Mouse (Mus musculus) cerebellum, postnatal 36 days (tissue): ENCODE measurements around the gene Kpnb1.
A peak's percentile ranks its signal among the peaks of the same experiment; 100 is the strongest.
"Not testable (repeated sequence)": the region's sequence is repeated elsewhere in the genome, so short reads cannot be mapped to it uniquely, and the experiment has no call there.

Source experiments
- DNase-seq, 2 experiments: peaks; one replicate each; pipeline ENCODE4 v3.0.0; 2021 to 2022; ENCODE audit warnings: mixed read lengths in 2 of 2

The Kpnb1 gene

GRCm38 (mm10) chr11:97187764-97188642 lies at the start of gene Kpnb1:
Gene Kpnb1 (minus strand): TSS chr11:97187881.
- DNase-seq = peak; percentile 96 to 99

- DNase-seq = peak; percentile 40 to 45
These were observed 44.8 kb upstream of the Kpnb1 start for GRCm38 (mm10) chr11:97232436-97232835.

- no peak for DNase-seq
These were observed 41.7 kb upstream of the Kpnb1 start for GRCm38 (mm10) chr11:97229396-97229795.

GRCm38 (mm10) chr11:97228985-97229384 lies 41.3 kb upstream of the Kpnb1 start:
- no peak for DNase-seq

- DNase-seq = no peak
These were observed 38.5 kb upstream of the Kpnb1 start for GRCm38 (mm10) chr11:97226131-97226530.

- DNase-seq = no peak
These were observed 35.8 kb upstream of the Kpnb1 start for GRCm38 (mm10) chr11:97223485-97223884.

GRCm38 (mm10) chr11:97221611-97222010 lies 33.9 kb upstream of the Kpnb1 start:
- DNase-seq = no peak

GRCm38 (mm10) chr11:97220211-97220610 lies 32.5 kb upstream of the Kpnb1 start:
- no peak for DNase-seq

- DNase-seq = no peak
These were observed 26.7 kb upstream of the Kpnb1 start for GRCm38 (mm10) chr11:97214411-97214810.

- no peak for DNase-seq
These were observed 23.2 kb upstream of the Kpnb1 start for GRCm38 (mm10) chr11:97210728-97211400.

GRCm38 (mm10) chr11:97207011-97207422 lies 19.3 kb upstream of the Kpnb1 start:
- DNase-seq = peak in 1 of 2 experiments; percentile 14

GRCm38 (mm10) chr11:97199519-97199918 lies 11.8 kb upstream of the Kpnb1 start:
- DNase-seq = no peak

GRCm38 (mm10) chr11:97198601-97199000 lies 10.9 kb upstream of the Kpnb1 start:
- DNase-seq = peak; percentile 56 to 64

- no peak for DNase-seq
These were observed 9.3 kb upstream of the Kpnb1 start for GRCm38 (mm10) chr11:97197021-97197420.

GRCm38 (mm10) chr11:97196541-97196940 lies 8.9 kb upstream of the Kpnb1 start:
- DNase-seq = no peak

GRCm38 (mm10) chr11:97192621-97192951 lies 4.9 kb upstream of the Kpnb1 start:
- no peak for DNase-seq

GRCm38 (mm10) chr11:97191915-97192620 lies 4.4 kb upstream of the Kpnb1 start:
- DNase-seq = no peak

- DNase-seq = no peak
These were observed 3.3 kb upstream of the Kpnb1 start for GRCm38 (mm10) chr11:97190992-97191391.

- DNase-seq = not testable (repeated sequence)
These were observed 2.0 kb upstream of the Kpnb1 start for GRCm38 (mm10) chr11:97189645-97190044.

GRCm38 (mm10) chr11:97189231-97189630 lies 1.6 kb upstream of the Kpnb1 start:
- no peak for DNase-seq

GRCm38 (mm10) chr11:97188643-97188955 lies 918 bp upstream of the Kpnb1 start:
- no peak for DNase-seq

GRCm38 (mm10) chr11:97186947-97187763 lies 526 bp downstream of the Kpnb1 start:
- DNase-seq = peak; percentile 97 to 99
